Mouse (Mus musculus): Measurements from ENCODE around the gene Pcbp3. TPM values are rescaled to one million over a fixed set of nuclear protein-coding genes. Genes with fewer than 3 reads are reported as not detected.

Pcbp3 gene
- total and polyA plus RNA-seq, 3 experiments: 3.8 to 4.9 (median 3.8) TPM

GRCm38 (mm10) chr10:76970974-76971373, 9.3 kb upstream of the Pcbp3 start:
- intact Hi-C loops (cut with DNase I): no loop called here
- Histone ChIP-seq H3K27ac (no peak overlapping the region), H3K79me2 (replicated peaks; ENCODE audit: control insufficient read depth, insufficient read depth, low read length) (no peaks in the 10 kb centered on the region), H3K4me3 (no peak overlapping the region), H3K9ac (ENCODE audit: low read depth, low read length) (no peak overlapping the region), H3K27me3 (ENCODE audit: control insufficient read depth, insufficient read depth, low read length) (0 out of 2 replicates have a peak, but pooled peaks cover 1% of the 10 kb centered on the region), H3K4me1 (ENCODE audit: control insufficient read depth, insufficient read depth, low read length) (no peaks in the 10 kb centered on the region), H3K36me3 (ENCODE audit: control insufficient read depth, insufficient read depth, low read length) (no peaks in the 10 kb centered on the region)
- DNase-seq: no peak
- WGBS: 69% methylated on average over 7 of the region's 7 CpGs
- TF ChIP-seq EP300 (IDR thresholded peaks at IDR 0.05; ENCODE audit: insufficient read depth, low read depth, low read length) (no peak), POLR2A (IDR thresholded peaks at IDR 0.05; ENCODE audit: insufficient read depth, low read depth, low read length) (no peak), CTCF (IDR thresholded peaks at IDR 0.05) (no peak)

- Histone ChIP-seq H3K4me3 (no peak overlapping the region), H3K4me1 (ENCODE audit: control insufficient read depth, insufficient read depth, low read length) (no peaks in the 10 kb centered on the region), H3K27me3 (ENCODE audit: control insufficient read depth, insufficient read depth, low read length) (no peaks in the 10 kb centered on the region), H3K27ac (peak overlapping the region; percentile 23; the same call in 1 of the 2 replicates), H3K9ac (ENCODE audit: low read depth, low read length) (no peak overlapping the region; the same call in 1 of the 2 replicates), H3K79me2 (replicated peaks; ENCODE audit: control insufficient read depth, insufficient read depth, low read length) (no peaks in the 10 kb centered on the region), H3K36me3 (ENCODE audit: control insufficient read depth, insufficient read depth, low read length) (no peaks in the 10 kb centered on the region)
- DNase-seq: peak; percentile 23 to 30
- no peak for TF ChIP-seq EP300 (IDR thresholded peaks at IDR 0.05; ENCODE audit: insufficient read depth, low read depth, low read length)
- no peak for TF ChIP-seq POLR2A (IDR thresholded peaks at IDR 0.05; ENCODE audit: insufficient read depth, low read depth, low read length)
- TF ChIP-seq CTCF (IDR thresholded peaks at IDR 0.05): no peak
- WGBS: 23% methylated on average over 6 of the region's 6 CpGs
- intact Hi-C loops (cut with DNase I): loop anchor here (5.0 kb wide), 2 partner anchors 58 to 127 kb away; no protein-coding TSS in a partner anchor
These were observed 2.7 kb upstream of the Pcbp3 start for GRCm38 (mm10) chr10:76964436-76964835.

- no peak for TF ChIP-seq CTCF (IDR thresholded peaks at IDR 0.05)
- TF ChIP-seq POLR2A (IDR thresholded peaks at IDR 0.05; ENCODE audit: insufficient read depth, low read depth, low read length): no peak
- TF ChIP-seq EP300 (IDR thresholded peaks at IDR 0.05; ENCODE audit: insufficient read depth, low read depth, low read length): no peak
- H3K4me1 ChIP-seq (ENCODE audit: control insufficient read depth, insufficient read depth, low read length): no peaks in the 10 kb centered on the region
- 24% methylated on average over 9 of the region's 9 CpGs for WGBS
- H3K36me3 ChIP-seq (ENCODE audit: control insufficient read depth, insufficient read depth, low read length): no peaks in the 10 kb centered on the region
- peak overlapping the region; percentile 23; the same call in 1 of the 2 replicates for H3K27ac ChIP-seq
- peak; percentile 33 to 34 for DNase-seq
- intact Hi-C loops (cut with DNase I): loop anchor here (2.0 to 5.0 kb wide), 3 partner anchors 58 to 127 kb away; no protein-coding TSS in a partner anchor
- no peak overlapping the region for H3K9ac ChIP-seq (ENCODE audit: low read depth, low read length)
- no peaks in the 10 kb centered on the region for H3K79me2 ChIP-seq (replicated peaks; ENCODE audit: control insufficient read depth, insufficient read depth, low read length)
- H3K4me3 ChIP-seq: no peak overlapping the region
- H3K27me3 ChIP-seq (ENCODE audit: control insufficient read depth, insufficient read depth, low read length): no peaks in the 10 kb centered on the region
These were observed 2.3 kb upstream of the Pcbp3 start for GRCm38 (mm10) chr10:76963997-76964396.

- no peaks in the 10 kb centered on the region for H3K36me3 ChIP-seq (ENCODE audit: control insufficient read depth, insufficient read depth, low read length)
- TF ChIP-seq EP300 (IDR thresholded peaks at IDR 0.05; ENCODE audit: insufficient read depth, low read depth, low read length) (no peak), CTCF (IDR thresholded peaks at IDR 0.05) (no peak), POLR2A (IDR thresholded peaks at IDR 0.05; ENCODE audit: insufficient read depth, low read depth, low read length) (no peak)
- WGBS: 21% methylated on average over 11 of the region's 11 CpGs
- no peak for DNase-seq
- peak overlapping the region; percentile 73 for H3K4me3 ChIP-seq
- no peaks in the 10 kb centered on the region for H3K4me1 ChIP-seq (ENCODE audit: control insufficient read depth, insufficient read depth, low read length)
- intact Hi-C loops (cut with DNase I): loop anchor here (5.0 kb wide), 2 partner anchors 61 to 124 kb away; no protein-coding TSS in a partner anchor
- no peaks in the 10 kb centered on the region for H3K79me2 ChIP-seq (replicated peaks; ENCODE audit: control insufficient read depth, insufficient read depth, low read length)
- peak overlapping the region; percentile 40; the same call in 1 of the 2 replicates for H3K27ac ChIP-seq
- H3K9ac ChIP-seq (ENCODE audit: low read depth, low read length): peak overlapping the region; percentile 96
- no peaks in the 10 kb centered on the region for H3K27me3 ChIP-seq (ENCODE audit: control insufficient read depth, insufficient read depth, low read length)
These were observed 531 bp downstream of the Pcbp3 start for GRCm38 (mm10) chr10:76961156-76961555.

- Histone ChIP-seq H3K36me3 (ENCODE audit: control insufficient read depth, insufficient read depth, low read length) (no peaks in the 10 kb centered on the region), H3K4me3 (no peak overlapping the region), H3K79me2 (replicated peaks; ENCODE audit: control insufficient read depth, insufficient read depth, low read length) (no peaks in the 10 kb centered on the region), H3K27ac (no peak overlapping the region), H3K9ac (ENCODE audit: low read depth, low read length) (no peak overlapping the region), H3K27me3 (ENCODE audit: control insufficient read depth, insufficient read depth, low read length) (no peaks in the 10 kb centered on the region), H3K4me1 (ENCODE audit: control insufficient read depth, insufficient read depth, low read length) (no peaks in the 10 kb centered on the region)
- WGBS: 42% methylated on average over 3 of the region's 3 CpGs
- intact Hi-C loops (cut with DNase I): no loop called here
- TF ChIP-seq CTCF (IDR thresholded peaks at IDR 0.05) (no peak), EP300 (IDR thresholded peaks at IDR 0.05; ENCODE audit: insufficient read depth, low read depth, low read length) (no peak), POLR2A (IDR thresholded peaks at IDR 0.05; ENCODE audit: insufficient read depth, low read depth, low read length) (no peak)
- no peak for DNase-seq
These were observed 3.5 kb downstream of the Pcbp3 start for GRCm38 (mm10) chr10:76958201-76958600.

GRCm38 (mm10) chr10:76956200-76956599, 5.5 kb downstream of the Pcbp3 start:
- H3K27ac ChIP-seq: no peak overlapping the region
- H3K4me3 ChIP-seq: no peak overlapping the region
- DNase-seq: no peak
- no peak overlapping the region for H3K9ac ChIP-seq (ENCODE audit: low read depth, low read length)
- 54% methylated on average over 6 of the region's 6 CpGs for WGBS
- H3K79me2 ChIP-seq (replicated peaks; ENCODE audit: control insufficient read depth, insufficient read depth, low read length): no peaks in the 10 kb centered on the region
- no peaks in the 10 kb centered on the region for H3K4me1 ChIP-seq (ENCODE audit: control insufficient read depth, insufficient read depth, low read length)
- no peak for TF ChIP-seq CTCF (IDR thresholded peaks at IDR 0.05)
- no peak for TF ChIP-seq POLR2A (IDR thresholded peaks at IDR 0.05; ENCODE audit: insufficient read depth, low read depth, low read length)
- TF ChIP-seq EP300 (IDR thresholded peaks at IDR 0.05; ENCODE audit: insufficient read depth, low read depth, low read length): no peak
- intact Hi-C loops (cut with DNase I): no loop called here
- H3K36me3 ChIP-seq (ENCODE audit: control insufficient read depth, insufficient read depth, low read length): no peaks in the 10 kb centered on the region
- no peaks in the 10 kb centered on the region for H3K27me3 ChIP-seq (ENCODE audit: control insufficient read depth, insufficient read depth, low read length)

All from heart, adult 2 months (tissue).